Mouse (Mus musculus): ENCODE data around the gene Gm13691.
"Not testable (repeated sequence)": the region's sequence is repeated elsewhere in the genome, so short reads cannot be mapped to it uniquely, and the experiment has no call there.

Gm13691 gene

GRCm38 (mm10) chr2:84032505-84032904 lies 42.2 kb downstream of the Gm13691 start:
- DNase-seq (ENCODE audit: extremely low read depth, low read depth), result no peak

DNA sequence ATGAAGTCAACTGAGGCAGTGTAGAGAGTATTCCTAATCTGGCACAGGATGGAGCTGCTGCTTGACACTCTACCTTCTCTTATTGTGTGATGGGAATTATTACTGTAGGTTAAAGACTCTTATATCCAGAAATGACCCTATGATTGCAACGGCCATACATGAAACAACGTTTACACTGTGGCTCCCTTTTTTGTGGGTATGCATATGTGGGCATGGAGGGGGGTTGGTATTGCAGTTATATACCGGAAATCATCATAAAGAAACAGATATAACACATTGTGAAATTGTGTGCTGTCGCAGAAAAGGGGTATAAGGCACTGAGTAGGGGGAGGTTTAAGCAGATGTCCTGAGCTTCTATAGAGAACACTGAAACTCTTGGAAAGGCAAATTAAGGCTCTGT lies 45.6 kb downstream of the Gm13691 start:
- no peak for DNase-seq (ENCODE audit: extremely low read depth, low read depth)

DNA sequence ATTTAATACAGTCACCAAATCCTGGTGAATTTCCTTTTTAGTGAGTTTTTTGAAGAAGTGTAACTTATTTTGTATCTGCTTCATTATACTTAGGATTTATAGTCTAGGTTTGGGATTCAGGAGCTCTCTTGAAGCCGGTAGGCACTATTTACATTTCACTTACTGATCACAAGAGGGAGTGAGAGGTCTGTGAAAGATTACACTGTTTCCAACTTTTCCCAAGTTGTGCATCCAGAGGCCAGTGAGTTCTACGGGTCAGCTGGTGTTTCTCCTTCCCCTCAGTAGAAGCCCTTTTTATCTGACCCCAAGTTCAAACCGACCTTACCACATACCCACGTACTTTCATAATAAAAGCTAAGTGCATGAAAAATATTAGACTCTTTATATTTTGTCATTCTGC lies 47.0 kb downstream of the Gm13691 start:
- DNase-seq (ENCODE audit: extremely low read depth, low read depth), result no peak

- not testable (repeated sequence) for DNase-seq (ENCODE audit: extremely low read depth, low read depth)
Measured at GRCm38 (mm10) chr2:84037943-84038342, 47.6 kb downstream of the Gm13691 start.

GRCm38 (mm10) chr2:84039277-84039676 lies 48.9 kb downstream of the Gm13691 start:
- no peak for DNase-seq (ENCODE audit: extremely low read depth, low read depth)
